Mouse (Mus musculus): ENCODE measurements around the gene Rgs5.

DNA sequence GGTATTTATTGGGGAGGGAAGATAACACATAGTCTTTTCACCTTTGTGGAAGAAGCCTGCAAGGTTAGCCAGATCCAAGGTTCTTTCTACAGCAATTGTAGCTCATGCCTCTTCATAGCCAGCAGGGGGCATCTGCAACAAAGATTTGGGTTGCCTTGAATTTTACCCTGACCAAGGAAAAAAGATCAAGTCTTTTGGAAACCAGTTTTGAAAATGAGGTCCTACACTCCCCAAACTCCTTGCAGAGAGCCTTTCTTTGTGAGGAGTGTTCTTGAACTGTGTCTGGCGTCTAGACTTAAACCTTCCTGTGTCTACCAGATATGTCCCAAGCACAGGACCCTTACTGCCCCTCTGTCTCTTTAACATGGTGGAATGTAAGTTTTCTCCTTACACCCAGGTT, 15.4 kb downstream of the Rgs5 start:
- TF ChIP-seq POLR2A (IDR thresholded peaks at IDR 0.05; ENCODE audit: low read depth, low read length) (no peak), CTCF (IDR thresholded peaks at IDR 0.05; ENCODE audit: borderline replicate concordance, insufficient read depth, low read length) (no peak)

Measured in embryonic fibroblast, embryonic 13.5 days (primary cell).